ENCODE assay signal across 16 mouse cellular contexts in genomic region chr12:112559231-112559630, GRCm38 (mm10). TPM values are rescaled to one million over a fixed set of nuclear protein-coding genes. Genes with fewer than 3 reads are reported as not detected.
DNase-seq lines count a peak whose midpoint lies in the region; ATAC-seq lines count a peak whose summit lies in the region.
"Had no signal": no experiment of that assay in that cellular context is flagged by ENCODE, and none has a peak within 500 bp of the region (broad histone marks: within the 10 kb centered on the region; RNA-seq: fewer than 3 reads in every experiment).

No protein-coding gene starts in this region.

- WGBS in embryonic facial prominence, embryonic 11.5 days, result 45% methylated on average over 3 of the region's 3 CpGs
- WGBS in embryonic facial prominence, embryonic 10.5 days, result 46% methylated on average over 3 of the region's 3 CpGs
- 54% methylated on average over 3 of the region's 3 CpGs for WGBS in kidney, embryonic 14.5 days

- no peaks in the 10 kb centered on the region for H3K36me3 ChIP-seq in embryonic facial prominence, embryonic 11.5 days (replicated peaks; ENCODE audit: control insufficient read depth, insufficient read depth, low read depth, low read length)
- no peaks in the 10 kb centered on the region for H3K36me3 ChIP-seq in embryonic facial prominence, embryonic 10.5 days (replicated peaks)
- H3K36me3 ChIP-seq in kidney, embryonic 14.5 days (ENCODE audit: control insufficient read depth, insufficient read depth, low read length), result no peaks in the 10 kb centered on the region
- H3K36me3 ChIP-seq: embryonic facial prominence, embryonic 13.5 days; limb, embryonic 15.5 days; neural tube, embryonic 15.5 days had no signal

- H3K4me1 ChIP-seq in embryonic facial prominence, embryonic 11.5 days (ENCODE audit: control insufficient read depth, insufficient read depth, low read length), result no peaks in the 10 kb centered on the region
- peaks cover 19% of the 10 kb centered on the region; the same call in 1 of the 2 replicates for H3K4me1 ChIP-seq in embryonic facial prominence, embryonic 10.5 days
- H3K4me1 ChIP-seq in kidney, embryonic 14.5 days (ENCODE audit: control insufficient read depth, insufficient read depth, low read length), result peaks cover 6% of the 10 kb centered on the region; the same call in 1 of the 2 replicates
- H3K4me1 ChIP-seq: neural tube, embryonic 15.5 days had no signal

- DNase-seq in embryonic facial prominence, embryonic 11.5 days (ENCODE audit: low spot score), result no peak
- DNase-seq in embryonic facial prominence, embryonic 10.5 days (ENCODE audit: low spot score), result no peak
- peak; percentile 54 for DNase-seq in kidney, postnatal 10 days
- DNase-seq in adrenal gland, postnatal 25 days, result peak; percentile 49
- DNase-seq in heart, postnatal 10 days, result peak; percentile 29 to 37
- no peak for DNase-seq in frontal cortex, postnatal 25 days (ENCODE audit: low spot score in 2 of 2)
- DNase-seq in retina, embryonic 14.5 days (ENCODE audit: low spot score), result no peak
- DNase-seq: cerebellum, adult 11 months; cerebellum, postnatal 36 days; thymus, postnatal 4 days had no signal

- no peak overlapping the region for H3K27ac ChIP-seq in embryonic facial prominence, embryonic 11.5 days (replicated peaks; ENCODE audit: low read depth, low read length)
- H3K27ac ChIP-seq in embryonic facial prominence, embryonic 10.5 days (replicated peaks), result no peak overlapping the region
- H3K27ac ChIP-seq in kidney, embryonic 14.5 days (ENCODE audit: low read depth, low read length), result no peak overlapping the region
- H3K27ac ChIP-seq: embryonic facial prominence, embryonic 13.5 days; hindbrain, postnatal 0 days; limb, embryonic 15.5 days; neural tube, embryonic 15.5 days had no signal

- H3K4me3 ChIP-seq in embryonic facial prominence, embryonic 11.5 days (ENCODE audit: low read depth, low read length), result no peak overlapping the region
- H3K4me3 ChIP-seq in embryonic facial prominence, embryonic 10.5 days, result no peak overlapping the region
- no peak overlapping the region for H3K4me3 ChIP-seq in kidney, embryonic 14.5 days (ENCODE audit: low read length)
- H3K4me3 ChIP-seq: embryonic facial prominence, embryonic 13.5 days; limb, embryonic 15.5 days; neural tube, embryonic 15.5 days had no signal

- H3K9me3 ChIP-seq in embryonic facial prominence, embryonic 11.5 days (replicated peaks; ENCODE audit: control insufficient read depth, low read length), result no peaks in the 10 kb centered on the region
- no peaks in the 10 kb centered on the region for H3K9me3 ChIP-seq in embryonic facial prominence, embryonic 10.5 days
- H3K9me3 ChIP-seq in kidney, embryonic 14.5 days (ENCODE audit: control insufficient read depth, low read length), result no peaks in the 10 kb centered on the region
- H3K9me3 ChIP-seq: embryonic facial prominence, embryonic 13.5 days; limb, embryonic 15.5 days; neural tube, embryonic 15.5 days had no signal

- no peak for ATAC-seq in embryonic facial prominence, embryonic 11.5 days (replicated peaks; ENCODE audit: insufficient number of reproducible peaks, low FRiP score, low TSS enrichment, low read depth)
- no peak for ATAC-seq in kidney, embryonic 14.5 days (ENCODE audit: low FRiP score, low TSS enrichment)
- ATAC-seq: hindbrain, postnatal 0 days had no signal

- intact Hi-C loops in heart, postnatal 10 days (cut with DNase I), result no loop called here

- no peaks in the 10 kb centered on the region for H3K27me3 ChIP-seq in embryonic facial prominence, embryonic 11.5 days (ENCODE audit: control insufficient read depth, insufficient read depth, low read length)
- no peaks in the 10 kb centered on the region for H3K27me3 ChIP-seq in embryonic facial prominence, embryonic 10.5 days (replicated peaks; ENCODE audit: low read depth, poor library complexity, severe bottlenecking)
- H3K27me3 ChIP-seq in kidney, embryonic 14.5 days (ENCODE audit: control insufficient read depth, insufficient read depth, low read length), result no peaks in the 10 kb centered on the region
- H3K27me3 ChIP-seq: embryonic facial prominence, embryonic 13.5 days; limb, embryonic 15.5 days; neural tube, embryonic 15.5 days had no signal

- H3K4me2 ChIP-seq in embryonic facial prominence, embryonic 11.5 days (ENCODE audit: low read depth, low read length), result no peak overlapping the region
- H3K4me2 ChIP-seq in kidney, embryonic 14.5 days (replicated peaks; ENCODE audit: low read depth, low read length), result no peak overlapping the region
- H3K4me2 ChIP-seq: embryonic facial prominence, embryonic 13.5 days; limb, embryonic 15.5 days; neural tube, embryonic 15.5 days had no signal

- 0 out of 2 replicates have a peak overlapping the region, but pooled peaks have one; percentile 13 for H3K9ac ChIP-seq in embryonic facial prominence, embryonic 11.5 days (replicated peaks; ENCODE audit: low read length)
- H3K9ac ChIP-seq in kidney, embryonic 14.5 days (ENCODE audit: low read depth, low read length), result no peak overlapping the region
- H3K9ac ChIP-seq: limb, embryonic 15.5 days; neural tube, embryonic 15.5 days had no signal

RNA-seq across cellular contexts. Expression of gene Inf2, which starts 29.4 kb away (rescaled TPM):
- 1.6 and 1.9 TPM in 2 replicates for polyA plus RNA-seq in embryonic facial prominence, embryonic 11.5 days (2014; fragmentation: Nextera tagmentation; extraction: Ambion mirVana)
- polyA plus RNA-seq in embryonic facial prominence, embryonic 10.5 days (2016; fragmentation: Nextera tagmentation; extraction: Ambion mirVana), result 1.5 and 1.7 TPM in 2 replicates
- 4.7 and 5.8 TPM in 2 replicates for polyA plus RNA-seq in kidney, embryonic 14.5 days (2014; fragmentation: Nextera tagmentation; extraction: Ambion mirVana)
- total RNA-seq in adrenal gland, postnatal 25 days (2021), result 32.6 and 34.1 TPM in 2 replicates
- total RNA-seq in heart, postnatal 10 days (2021), result 10 to 100 TPM; 18.4 to 23.3 TPM

RNA-seq across cellular contexts. Expression of gene Tmem179, which starts 42.7 kb away (rescaled TPM):
- 1.4 and 1.9 TPM in 2 replicates for polyA plus RNA-seq in embryonic facial prominence, embryonic 11.5 days (2014; fragmentation: Nextera tagmentation; extraction: Ambion mirVana)
- 1.5 and 1.6 TPM in 2 replicates for polyA plus RNA-seq in embryonic facial prominence, embryonic 10.5 days (2016; fragmentation: Nextera tagmentation; extraction: Ambion mirVana)
- 0.16 and 0.57 TPM in 2 replicates for polyA plus RNA-seq in kidney, embryonic 14.5 days (2014; fragmentation: Nextera tagmentation; extraction: Ambion mirVana)
- 5.8 and 5.9 TPM in 2 replicates for total RNA-seq in adrenal gland, postnatal 25 days (2021)
- total RNA-seq in heart, postnatal 10 days (2021), result not detected
- total RNA-seq: megakaryocyte, adult 5-6 weeks had no signal

Comparison
In these comparisons a context has a peak if more than half of its experiments do, and no peak if none do; other contexts are left out.
1. DNase-seq: peak in kidney, postnatal 10 days (single experiment), adrenal gland, postnatal 25 days (single experiment) and heart, postnatal 10 days (2 of 2); none in embryonic facial prominence, embryonic 11.5 days (single experiment), embryonic facial prominence, embryonic 10.5 days (single experiment), frontal cortex, postnatal 25 days (0 of 2) and retina, embryonic 14.5 days (single experiment).